In genomic region chr12:10402421-10403115, GRCm38 (mm10) we compare ENCODE assay signal across 18 mouse cellular contexts. TPM values are rescaled to one million over a fixed set of nuclear protein-coding genes. Genes with fewer than 3 reads are reported as not detected.
"Had no signal": no experiment of that assay in that cellular context is flagged by ENCODE, and none has a peak within 500 bp of the region (broad histone marks: within the 10 kb centered on the region; RNA-seq: fewer than 3 reads in every experiment).

No protein-coding gene starts in this region.

- H3K4me3 ChIP-seq: intestine, embryonic 15.5 days; limb, embryonic 15.5 days; liver, embryonic 12.5 days; midbrain, embryonic 12.5 days had no signal

- DNase-seq: kidney, adult 18-20 months; kidney, postnatal 25 days; right cerebral cortex, adult 18-20 months; right cerebral cortex, postnatal 25 days; thymus, postnatal 4 days had no signal

- H3K4me2 ChIP-seq: intestine, embryonic 15.5 days; limb, embryonic 15.5 days; liver, embryonic 12.5 days; midbrain, embryonic 12.5 days had no signal

- ATAC-seq: intestine, embryonic 15.5 days; liver, embryonic 12.5 days; midbrain, embryonic 16.5 days had no signal

- H3K27ac ChIP-seq: intestine, embryonic 15.5 days; limb, embryonic 15.5 days; liver, embryonic 12.5 days; midbrain, embryonic 12.5 days; stomach, postnatal 0 days had no signal

- H3K27me3 ChIP-seq: intestine, embryonic 15.5 days; limb, embryonic 15.5 days; liver, embryonic 12.5 days; midbrain, embryonic 12.5 days had no signal

- H3K9ac ChIP-seq: intestine, embryonic 15.5 days; limb, embryonic 15.5 days; liver, embryonic 12.5 days; midbrain, embryonic 12.5 days had no signal

- H3K9me3 ChIP-seq: intestine, embryonic 15.5 days; limb, embryonic 15.5 days; liver, embryonic 12.5 days; midbrain, embryonic 12.5 days had no signal

- H3K36me3 ChIP-seq: intestine, embryonic 15.5 days; limb, embryonic 15.5 days; liver, embryonic 12.5 days; midbrain, embryonic 12.5 days had no signal

- H3K4me1 ChIP-seq: intestine, embryonic 15.5 days; limb, embryonic 15.5 days; liver, embryonic 12.5 days; midbrain, embryonic 12.5 days had no signal

RNA-seq across cellular contexts. Expression of gene Nt5c1b, which starts 32.8 kb away (rescaled TPM):
- total RNA-seq: layer of hippocampus, postnatal 25 days; left cerebral cortex, postnatal 25 days; megakaryocyte-erythroid progenitor cell, adult 5-6 weeks had no signal
- polyA plus RNA-seq: intestine, embryonic 15.5 days; limb, embryonic 11.5 days; limb, embryonic 15.5 days; liver, embryonic 12.5 days; liver, embryonic 16.5 days; midbrain, embryonic 12.5 days; midbrain, embryonic 16.5 days; neural tube, embryonic 14.5 days; small intestine, adult 2 months; stomach, postnatal 0 days had no signal
